Mouse (Mus musculus): ENCODE data around the gene Alcam.

Alcam gene

DNA sequence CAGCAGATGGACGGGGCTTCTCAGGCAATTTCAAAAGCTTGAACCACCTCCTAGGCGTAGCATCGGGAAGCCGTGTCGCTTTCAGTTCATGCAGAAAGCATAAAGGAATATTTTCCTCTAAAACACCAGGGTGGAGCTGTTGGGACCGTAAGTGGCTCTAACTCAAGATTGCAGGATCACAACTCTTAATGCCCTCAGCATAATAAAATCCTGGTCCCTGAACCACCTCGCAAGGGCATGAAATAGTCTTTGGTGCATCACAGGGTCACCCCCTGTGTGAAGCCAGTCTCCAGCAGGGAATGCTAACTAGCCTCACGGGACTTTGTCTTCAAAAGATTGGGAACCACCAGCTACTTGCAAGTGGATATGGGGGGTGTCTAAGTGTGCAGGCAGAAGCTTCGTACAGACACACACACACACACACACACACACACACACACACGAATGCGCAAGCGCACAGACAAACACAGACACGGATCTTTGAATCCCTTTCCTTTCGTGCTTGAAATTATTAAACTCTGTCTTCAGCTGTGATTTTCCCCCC, at the start of gene Alcam:
TSS of gene Alcam (minus strand) at position 104 of the 544 bp plus-strand sequence.
- DNase-seq (ENCODE audit: low read depth, low spot score) = no peak

DNA sequence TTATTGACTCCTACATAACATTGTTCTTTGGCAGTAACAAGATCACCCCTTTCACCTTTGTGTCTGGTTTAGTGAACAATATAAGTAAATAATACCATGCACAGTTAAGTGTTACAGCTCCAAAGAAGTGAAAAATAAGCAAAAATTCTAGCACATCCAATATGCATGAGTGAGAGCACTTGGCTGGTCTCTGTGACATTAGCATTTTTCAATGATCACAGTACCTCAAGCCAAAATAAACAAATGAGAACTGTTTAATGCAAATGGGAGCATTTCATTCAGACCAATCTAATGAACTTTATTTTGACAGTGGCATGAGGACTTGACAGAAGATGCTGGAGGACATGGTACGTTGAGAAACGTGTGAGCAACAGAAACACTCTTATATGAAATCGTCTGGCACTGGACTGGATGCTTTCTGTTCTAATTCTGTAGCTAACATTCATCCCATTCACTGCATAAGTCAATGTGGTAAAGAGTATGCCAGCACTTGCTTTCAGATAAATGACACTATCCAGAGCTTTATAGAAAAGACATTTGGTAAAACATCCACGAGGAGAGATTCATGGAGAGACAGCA, 45.0 kb upstream of the Alcam start:
- DNase-seq (ENCODE audit: low read depth, low spot score) = no peak

DNA sequence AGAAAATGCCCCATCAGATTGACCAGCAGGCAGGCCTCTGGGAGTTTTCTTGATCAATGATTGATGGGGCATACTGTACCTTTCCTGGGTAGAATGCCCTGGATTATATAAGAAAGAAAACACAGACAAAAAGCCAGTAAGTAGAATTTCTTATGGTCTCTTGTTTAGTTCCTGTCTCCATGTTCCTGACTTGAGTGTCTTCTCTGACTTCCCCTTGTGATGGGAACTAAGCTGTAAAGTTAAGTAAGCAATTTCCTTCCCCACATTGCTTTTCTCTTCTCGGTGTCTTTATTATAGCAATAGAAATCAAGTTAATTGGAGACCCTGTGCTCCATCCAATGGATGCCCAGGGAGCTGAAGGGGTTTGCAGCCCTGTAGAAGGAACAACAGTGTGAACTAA, 36.7 kb upstream of the Alcam start:
- DNase-seq (ENCODE audit: low read depth, low spot score) = no peak

DNA sequence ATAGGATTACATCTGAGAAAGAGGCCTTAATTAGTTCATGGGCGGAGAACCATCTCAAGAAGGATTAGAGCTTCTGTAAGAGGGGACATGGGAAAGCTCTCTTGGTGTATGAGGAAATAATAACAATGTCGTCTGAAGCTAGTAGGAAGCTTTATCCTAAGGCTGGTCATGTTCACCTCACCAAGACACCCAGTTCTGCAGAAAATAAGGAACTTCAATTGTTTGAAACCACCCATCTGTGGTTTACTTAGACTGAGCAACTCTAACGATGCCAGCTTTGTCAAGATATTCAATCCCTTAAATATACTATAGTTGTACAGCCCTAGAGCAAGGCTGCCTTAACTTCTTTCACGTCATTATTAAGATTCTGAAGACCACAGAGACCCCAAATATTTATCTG, 20.4 kb upstream of the Alcam start:
- no peak for DNase-seq (ENCODE audit: low read depth, low spot score)

DNA sequence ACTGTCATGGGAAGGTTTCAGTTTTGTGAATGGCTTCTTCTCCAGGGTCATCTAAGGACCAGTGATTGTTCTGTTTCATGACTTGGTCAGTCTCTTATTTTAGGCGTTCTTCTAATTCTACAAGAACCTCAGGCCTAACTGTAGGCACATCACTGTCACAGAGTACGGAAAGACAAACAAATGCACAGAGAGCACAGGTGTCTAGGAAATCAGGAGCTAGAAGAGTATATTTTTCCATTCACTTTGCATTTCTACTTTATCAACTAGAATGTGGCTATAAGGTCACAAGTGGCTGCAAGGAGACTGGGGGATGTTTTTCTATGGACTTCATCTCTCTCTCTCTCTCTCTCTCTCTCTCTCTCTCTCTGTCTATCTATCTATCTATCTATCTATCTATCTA, 19.2 kb upstream of the Alcam start:
- no peak for DNase-seq (ENCODE audit: low read depth, low spot score)

DNA sequence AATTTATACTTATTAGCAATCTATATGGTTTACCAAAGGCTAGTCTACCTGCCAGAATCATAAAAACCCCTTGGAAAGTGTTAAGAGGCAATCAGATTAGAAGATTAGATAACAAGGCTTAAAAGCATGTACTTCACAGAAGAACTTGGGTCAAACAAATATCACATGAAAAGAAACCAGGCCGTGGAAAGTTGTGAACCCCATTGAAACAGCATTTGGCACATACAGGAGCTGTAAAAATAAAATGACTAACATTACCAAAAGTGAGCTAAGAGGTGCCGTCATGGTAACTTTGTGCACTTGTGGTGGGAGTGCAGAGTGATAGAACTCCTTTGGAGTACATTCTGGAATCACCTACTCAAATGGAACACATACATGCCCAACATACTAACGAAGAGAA, 18.8 kb upstream of the Alcam start:
- DNase-seq (ENCODE audit: low read depth, low spot score) = no peak

DNA sequence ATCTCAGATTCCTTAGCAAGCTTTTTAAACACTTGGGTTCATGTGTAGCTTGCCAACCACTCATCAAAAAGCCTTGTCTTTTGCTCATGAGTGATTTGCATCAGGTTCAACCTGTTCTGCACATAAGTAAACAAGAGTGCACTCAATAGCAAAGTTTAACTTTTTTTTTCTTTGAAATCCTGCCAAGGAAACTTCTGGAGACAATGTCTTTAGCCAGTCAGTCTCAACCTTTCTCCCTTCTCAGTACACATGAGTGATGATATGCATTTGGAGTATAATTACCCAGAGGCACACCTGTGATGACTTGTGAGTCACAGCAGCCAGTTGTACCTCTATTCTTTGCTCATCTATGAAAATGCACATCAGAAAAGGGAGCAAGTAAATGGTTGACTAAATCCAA, 18.2 kb upstream of the Alcam start:
- DNase-seq (ENCODE audit: low read depth, low spot score) = no peak

DNA sequence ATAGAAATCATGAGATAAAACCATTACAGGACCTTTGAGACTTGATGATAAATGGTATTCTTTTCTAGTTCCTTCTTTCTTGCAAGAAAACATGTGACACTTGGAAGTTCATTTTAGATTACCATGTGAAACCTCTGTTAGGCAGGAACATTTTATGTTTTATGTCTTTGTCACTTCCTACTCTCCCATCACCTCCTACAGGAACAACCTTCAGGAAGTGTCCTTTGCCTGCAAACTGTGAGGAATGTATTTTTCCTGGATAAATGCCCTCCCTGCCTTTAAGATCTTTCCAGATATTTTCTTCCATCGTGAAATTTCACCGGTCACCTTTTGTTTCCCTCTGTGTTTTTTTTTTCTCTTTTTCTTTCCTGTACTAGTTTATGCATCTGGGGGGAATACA, 17.0 kb upstream of the Alcam start:
- DNase-seq (ENCODE audit: low read depth, low spot score) = no peak

DNA sequence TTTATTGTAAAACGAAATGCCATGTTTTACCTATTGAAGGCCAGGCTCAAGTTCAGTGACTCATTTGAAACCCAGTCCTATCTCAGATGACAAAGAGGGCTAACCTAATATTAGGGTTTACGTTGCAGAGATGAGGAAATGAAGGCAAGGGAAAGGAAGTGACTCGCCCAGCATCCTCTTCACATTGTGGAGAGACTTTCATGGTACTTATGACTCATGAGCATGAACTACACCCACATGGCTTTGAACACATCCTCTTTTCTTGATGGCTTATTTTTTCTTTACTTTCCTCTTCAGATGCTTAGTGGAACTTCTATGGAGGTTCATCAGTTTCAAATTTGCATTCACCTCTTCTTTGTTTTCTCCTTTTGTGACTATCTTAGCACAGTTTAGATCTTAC, 16.4 kb upstream of the Alcam start:
- no peak for DNase-seq (ENCODE audit: low read depth, low spot score)

DNA sequence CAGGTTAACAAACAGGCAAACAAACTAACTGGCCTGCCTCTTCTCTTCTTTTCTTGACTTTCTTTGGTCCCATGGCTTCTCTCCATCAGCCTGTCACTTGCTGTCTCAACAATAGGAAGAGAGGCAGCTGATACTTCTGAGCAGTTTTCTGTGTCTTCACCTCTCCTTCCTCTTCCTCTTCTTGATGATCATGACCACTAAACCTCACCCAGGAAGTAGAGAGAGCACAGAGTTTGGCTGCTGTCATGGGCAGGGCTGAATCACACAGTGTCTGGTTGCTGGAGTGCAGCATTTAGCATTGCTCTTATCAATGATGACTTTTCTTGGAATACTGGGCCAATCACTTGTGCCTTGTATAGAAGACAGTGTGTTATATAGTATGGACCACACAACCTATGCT, 14.6 kb upstream of the Alcam start:
- no peak for DNase-seq (ENCODE audit: low read depth, low spot score)

DNA sequence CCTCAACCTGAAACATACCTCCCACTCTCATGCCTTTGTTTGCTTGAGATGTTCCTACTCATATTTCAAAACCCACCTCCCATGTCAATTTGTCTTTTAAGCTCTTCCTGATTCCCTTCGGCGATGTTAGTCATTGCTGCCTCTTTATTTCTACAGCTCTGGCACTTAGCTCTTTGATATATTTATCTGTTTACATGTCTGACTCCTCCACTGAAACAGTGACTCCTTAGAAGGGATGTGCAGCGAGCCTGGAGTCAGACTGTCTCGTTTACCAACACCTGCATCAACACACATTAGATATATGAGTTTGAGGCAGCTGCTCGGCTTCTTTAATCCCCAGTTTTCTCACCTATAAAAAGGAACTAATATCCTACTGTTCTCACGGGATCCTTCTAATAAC, 12.9 kb upstream of the Alcam start:
- DNase-seq (ENCODE audit: low read depth, low spot score) = no peak

DNA sequence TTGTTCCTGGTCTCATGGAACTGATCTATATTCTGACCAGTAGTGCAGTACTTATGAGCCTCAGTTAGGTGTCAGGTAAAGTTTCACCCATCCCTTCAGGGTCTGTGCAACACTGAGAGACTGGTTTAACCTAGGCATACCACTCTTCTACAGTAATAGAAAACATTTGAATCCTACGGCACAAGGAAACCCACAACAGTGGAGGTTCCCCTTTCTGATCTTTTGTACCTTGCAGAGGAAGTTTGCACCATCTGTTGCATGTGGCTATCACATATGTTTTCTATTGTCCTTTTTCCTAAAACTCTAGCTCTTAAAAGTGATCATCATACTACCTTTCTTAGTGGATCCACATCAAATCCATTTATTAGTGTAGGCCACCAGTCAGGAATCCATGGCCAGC, 10.7 kb upstream of the Alcam start:
- no peak for DNase-seq (ENCODE audit: low read depth, low spot score)

DNA sequence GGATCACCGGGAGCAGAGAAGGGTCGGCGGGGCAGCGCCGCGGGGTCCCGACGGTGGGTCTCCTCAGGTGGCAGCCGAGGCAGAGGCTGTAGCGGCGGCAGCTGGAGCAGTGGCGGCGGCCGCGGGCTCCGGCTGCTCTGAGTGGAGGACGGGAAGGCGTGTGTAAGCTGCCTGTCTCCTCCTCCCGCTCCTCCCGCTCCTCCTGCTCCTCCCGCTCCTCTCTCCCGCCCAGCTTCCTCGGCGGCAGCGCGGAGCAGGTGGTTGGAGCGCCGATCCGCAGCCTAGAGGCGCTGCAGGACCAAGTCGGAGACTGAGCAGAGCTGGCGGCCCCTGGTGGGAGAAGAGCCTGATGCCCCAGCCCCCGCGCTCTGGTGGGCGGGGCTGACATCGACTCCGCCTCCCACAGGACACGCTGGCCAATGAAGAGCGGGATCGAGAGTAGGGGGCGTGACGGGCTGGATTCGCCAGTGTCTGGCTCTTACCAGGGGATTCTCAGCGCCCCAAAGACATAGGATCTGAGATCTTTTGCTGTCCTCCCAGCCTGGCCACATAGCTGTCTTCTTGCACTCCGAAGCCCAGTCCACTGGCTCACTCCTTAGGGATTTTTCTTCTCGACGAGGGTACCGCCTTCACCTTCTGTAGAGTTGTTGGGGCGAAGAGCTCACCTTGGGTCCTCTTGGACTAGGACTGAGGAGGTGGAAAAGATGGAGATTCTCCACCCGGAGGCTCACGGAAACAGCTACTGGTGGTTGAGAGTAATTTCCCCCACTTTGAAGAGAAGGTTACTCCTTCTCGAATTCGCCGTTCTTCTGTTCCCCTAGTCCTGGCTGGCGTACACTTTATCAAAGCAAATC, 785 bp downstream of the Alcam start:
- peak; percentile 55 for DNase-seq (ENCODE audit: low read depth, low spot score)

DNA sequence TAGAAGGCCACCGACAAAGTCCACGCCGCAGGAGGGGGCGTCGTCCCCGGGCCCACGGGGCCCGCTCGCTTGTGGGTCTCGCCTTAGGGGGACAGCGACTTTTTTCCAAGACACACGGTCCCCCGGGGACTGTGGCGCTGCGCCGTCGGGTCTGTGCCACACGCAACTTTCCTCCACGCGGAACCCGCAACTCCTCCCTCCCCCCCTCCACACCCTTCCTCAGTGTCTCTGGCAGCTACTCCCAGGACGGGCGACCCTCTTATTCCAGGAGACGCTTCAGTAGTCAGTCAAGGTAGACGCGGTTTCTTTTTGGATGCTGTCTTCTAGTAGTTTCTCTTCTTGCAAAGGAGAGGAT, 1.4 kb downstream of the Alcam start:
- DNase-seq (ENCODE audit: low read depth, low spot score) = no peak

DNA sequence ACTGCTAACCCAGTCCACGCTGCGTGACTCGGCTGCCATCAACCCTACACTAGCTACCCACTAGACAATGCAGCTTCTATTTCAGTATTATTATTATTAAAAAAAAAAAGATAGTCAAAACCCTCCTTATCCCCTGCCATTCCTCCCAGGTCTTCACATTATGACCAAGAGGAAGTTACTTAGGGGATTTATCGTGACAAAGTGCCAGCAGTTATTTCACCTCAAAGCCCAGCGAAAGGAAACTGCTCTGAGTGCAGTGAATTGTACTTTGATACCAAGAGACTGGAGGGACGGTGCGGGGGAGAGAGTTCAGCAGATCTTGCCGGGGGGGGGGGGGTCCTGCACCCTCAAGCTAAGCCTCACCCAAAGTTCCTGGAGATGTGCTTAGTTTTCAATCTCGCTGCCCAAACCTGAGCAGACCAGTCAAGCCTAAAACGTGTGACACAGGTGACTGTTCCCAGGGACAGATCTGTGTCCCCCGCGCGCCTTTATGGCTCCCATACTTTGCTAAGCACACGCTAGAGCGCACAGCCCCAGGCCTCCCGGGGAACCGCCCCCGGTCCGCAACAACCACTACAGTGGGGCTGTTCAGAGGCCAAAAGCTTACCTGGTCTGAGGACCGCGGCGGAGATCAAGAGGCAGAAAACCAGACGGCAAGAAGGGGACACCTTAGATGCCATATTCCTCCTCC, 1.9 kb downstream of the Alcam start:
- no peak for DNase-seq (ENCODE audit: low read depth, low spot score)

DNA sequence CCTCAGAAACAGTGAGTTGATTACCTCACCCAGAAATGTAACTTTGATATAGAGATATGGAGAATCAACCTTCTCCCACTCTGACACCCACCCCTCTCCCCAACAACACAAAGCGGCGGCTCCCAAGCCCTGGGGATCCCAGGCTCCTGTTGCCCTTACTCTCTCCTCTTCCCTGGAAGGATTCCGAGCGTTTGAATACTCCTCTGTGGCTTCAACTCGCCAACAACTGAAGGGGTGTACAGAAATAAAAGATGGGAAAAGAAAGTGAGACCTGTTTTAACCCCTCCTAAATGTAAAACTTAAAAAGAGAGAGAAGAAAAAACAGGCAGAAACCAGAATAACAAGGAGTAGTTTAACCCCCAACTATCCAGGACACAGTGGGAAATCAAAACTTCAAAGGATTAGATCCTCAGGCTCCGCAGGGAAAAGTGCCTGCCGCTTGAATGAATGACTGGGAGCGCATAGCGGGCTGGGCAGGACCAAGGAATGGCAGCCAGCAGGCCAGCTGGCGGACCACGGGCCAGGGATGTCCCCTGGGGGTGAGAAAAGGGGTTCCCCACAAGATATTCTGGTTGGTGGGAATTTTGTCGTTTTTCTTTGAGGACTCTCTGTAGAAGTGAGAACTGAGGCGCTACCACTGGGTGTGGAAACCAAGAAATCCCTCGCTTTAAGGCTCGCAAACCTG, 2.6 kb downstream of the Alcam start:
- no peak for DNase-seq (ENCODE audit: low read depth, low spot score)

DNA sequence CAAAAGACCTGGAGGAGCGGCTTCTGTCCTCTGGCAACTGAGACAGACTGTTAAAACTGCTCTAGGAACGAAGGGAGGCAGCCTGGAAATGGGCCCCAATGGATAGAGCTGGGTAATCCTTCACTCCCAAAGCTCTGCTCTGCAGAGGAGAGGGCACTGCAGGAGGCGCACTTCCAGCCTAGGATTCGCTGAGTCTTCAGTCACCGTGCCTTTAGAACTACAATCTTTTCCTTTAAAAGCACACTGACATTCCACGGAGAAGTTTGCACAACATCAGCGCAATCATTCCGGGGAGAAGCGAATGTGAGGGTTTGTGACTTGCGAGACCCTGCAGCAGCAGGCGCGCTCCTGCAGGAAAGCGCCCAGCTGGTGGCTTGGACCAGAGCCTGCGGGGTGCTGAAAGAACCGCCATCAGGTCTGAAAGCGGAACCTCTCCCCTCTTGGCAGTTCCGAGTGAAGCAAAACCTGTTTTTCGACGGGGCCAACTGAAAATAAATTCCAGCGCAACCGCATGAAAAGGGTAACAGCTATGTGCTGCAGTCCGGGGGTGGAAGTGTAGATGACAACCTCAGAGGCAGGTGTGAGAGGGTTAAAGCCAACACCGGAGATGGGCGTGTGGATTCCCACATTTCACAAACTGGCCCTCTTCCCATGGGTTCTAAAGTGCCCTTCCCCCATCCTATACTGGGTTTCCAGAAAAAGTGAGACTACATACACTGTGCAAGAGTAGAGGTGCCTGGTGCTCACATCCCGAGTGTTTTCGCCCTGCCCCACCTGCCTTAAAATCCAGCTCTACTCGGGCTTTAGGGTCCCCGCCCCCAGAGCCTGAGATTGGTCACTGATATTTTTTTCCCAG, 3.4 kb downstream of the Alcam start:
- DNase-seq (ENCODE audit: low read depth, low spot score) = no peak

DNA sequence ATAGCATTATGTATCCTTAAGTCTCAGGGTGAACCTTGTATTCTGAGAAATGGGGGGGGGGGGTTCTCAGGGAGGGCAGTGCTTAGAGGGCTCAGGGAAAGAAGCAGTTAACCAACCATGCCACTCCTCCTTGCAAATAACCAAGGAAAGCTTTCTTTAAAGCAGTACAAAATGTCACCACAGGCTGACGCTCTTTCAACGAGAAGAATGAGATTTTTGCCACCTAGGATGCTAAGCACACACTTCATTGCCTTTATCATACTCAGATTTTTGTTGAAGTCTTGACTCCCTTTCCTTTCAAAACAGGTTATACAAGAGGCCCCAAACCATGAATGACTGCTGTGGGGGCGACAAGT, 4.0 kb downstream of the Alcam start:
- no peak for DNase-seq (ENCODE audit: low read depth, low spot score)

DNA sequence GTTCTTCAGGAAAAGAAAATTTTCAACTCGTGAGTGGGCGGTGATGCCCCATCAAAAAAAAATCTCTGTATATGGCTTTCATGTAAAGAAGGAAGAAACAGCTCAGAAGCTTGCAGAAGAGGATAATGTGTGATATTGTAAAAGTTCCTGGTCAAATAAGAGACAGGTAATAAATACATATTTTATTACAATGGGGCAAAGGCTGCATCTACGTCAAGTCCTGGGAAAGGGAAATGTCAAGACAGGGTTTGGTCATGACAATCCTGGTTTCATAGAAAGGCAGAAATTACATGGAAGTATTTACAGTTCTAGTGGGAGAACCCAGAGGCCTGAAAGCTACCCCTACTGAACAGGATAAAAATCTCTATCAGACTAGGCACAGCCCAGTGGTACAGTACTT, 7.9 kb downstream of the Alcam start:
- DNase-seq (ENCODE audit: low read depth, low spot score) = no peak

DNA sequence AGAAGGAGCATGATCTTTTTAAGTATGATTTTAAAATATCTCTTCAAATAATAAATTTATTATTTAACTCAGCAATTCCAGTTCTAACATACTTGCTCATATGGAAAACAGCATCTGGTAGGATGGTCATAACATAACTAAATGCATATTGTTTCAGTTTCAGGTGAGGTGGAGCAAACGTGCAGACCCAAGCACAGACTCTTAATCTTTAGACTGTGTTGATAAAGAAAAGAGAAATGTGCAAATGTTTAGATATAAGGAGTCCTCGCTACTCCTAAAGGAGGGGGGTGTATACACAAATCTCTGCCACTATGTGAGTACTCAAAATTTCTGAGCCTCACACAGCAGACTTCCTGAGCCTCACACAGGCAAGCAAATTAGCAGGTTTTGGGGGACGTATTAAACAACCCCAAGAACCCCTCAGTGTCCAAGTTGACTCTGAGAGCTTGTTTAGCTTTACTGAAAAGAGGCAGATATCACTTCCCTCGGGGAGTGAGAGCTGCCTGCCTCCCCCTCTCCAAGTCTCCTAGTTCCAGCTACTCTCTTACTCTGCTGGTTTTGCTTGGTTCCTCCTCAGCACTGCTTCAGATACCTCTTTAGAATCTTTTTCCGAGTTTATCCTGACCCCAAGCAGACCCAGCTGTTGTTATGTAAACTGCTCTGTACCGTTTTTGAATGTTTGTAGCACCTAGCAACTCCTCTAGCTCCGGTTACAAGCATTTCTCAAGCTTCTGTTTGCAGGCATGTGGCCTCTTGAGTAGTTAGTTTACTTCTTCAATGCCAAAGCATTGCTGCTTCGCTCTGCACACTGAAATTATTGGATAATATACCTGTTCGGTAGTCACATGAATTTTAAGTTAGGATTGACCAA, 10.0 kb downstream of the Alcam start:
- no peak for DNase-seq (ENCODE audit: low read depth, low spot score)

Measured in retina, adult 2 months (tissue).